Mouse (Mus musculus) neural tube, embryonic 14.5 days (tissue): Measurements from ENCODE around the gene Rbfox2. TPM values are rescaled to one million over a fixed set of nuclear protein-coding genes. Genes with fewer than 3 reads are reported as not detected.

Experiments used
- ATAC-seq: fragments of 200-750 bp; cut with Nextera tagmentation; 2 replicates; pipeline ENCODE4 v1.8.0; 2017; ENCODE audit warnings: low read depth, mild to moderate bottlenecking, moderate TSS enrichment, moderate library complexity
- H3K27ac ChIP-seq: fragments of 300-500 bp; sonication (generic); 2 replicates; pipeline ENCODE4 v1.5.1; 2014; ENCODE audit warnings: low read depth, mild to moderate bottlenecking, control low read depth, low read length, moderate library complexity, mixed read lengths
- H3K27me3 ChIP-seq: fragments of 300-500 bp; sonication (generic); 2 replicates; pipeline ENCODE4 v1.6.1; 2014; ENCODE audit warnings: low read length; ENCODE audit not compliant: control insufficient read depth, insufficient read depth
- H3K36me3 ChIP-seq: fragments of 300-500 bp; sonication (generic); 2 replicates; pipeline ENCODE4 v1.6.1; 2014; ENCODE audit warnings: low read length, mixed read lengths; ENCODE audit not compliant: control insufficient read depth, insufficient read depth
- H3K4me1 ChIP-seq: fragments of 300-500 bp; sonication (generic); 2 replicates; pipeline ENCODE4 v1.6.1; 2014; ENCODE audit warnings: low read length; ENCODE audit not compliant: control insufficient read depth, insufficient read depth
- H3K4me2 ChIP-seq: fragments of 300-500 bp; sonication (generic); 2 replicates; pipeline ENCODE4 v1.6.1; 2014; ENCODE audit warnings: mild to moderate bottlenecking, low read depth, low read length, control low read depth
- H3K4me3 ChIP-seq: fragments of 300-500 bp; sonication (generic); 2 replicates; pipeline ENCODE4 v1.5.1; 2014; ENCODE audit warnings: low read depth, low read length, control low read depth, mixed read lengths
- H3K9ac ChIP-seq: fragments of 300-500 bp; sonication (generic); replicated peaks from 2 replicates; pipeline ENCODE4 v1.6.1; 2014; ENCODE audit warnings: low read depth, mild to moderate bottlenecking, control low read depth, low read length, mixed read lengths
- H3K9me3 ChIP-seq: fragments of 300-500 bp; sonication (generic); 2 replicates; pipeline ENCODE4 v1.6.1; 2016; ENCODE audit warnings: low read length; ENCODE audit not compliant: control insufficient read depth
- WGBS: fragments of 180-500 bp; shearing (Covaris S2); extraction: QIAGEN DNeasy Blood & Tissue Kit; methylation state at CpG from one replicate; pipeline ENCODE4 v1.1.7; 2014; 5-methylcytosine and 5-hydroxymethylcytosine counted together
- polyA plus RNA-seq: library from polyadenylated mRNA; unstranded; fragments of >200 nt; fragmentation: Nextera tagmentation; extraction: Ambion mirVana; gene quantifications from 2 replicates; pipeline ENCODE4 v1.2.1, GENCODE M21; 2014

Rbfox2 gene
- 159 and 208 TPM in 2 replicates for polyA plus RNA-seq

- ATAC-seq, result peak; percentile 95
- H3K4me1 ChIP-seq, result peaks cover 23% of the 10 kb centered on the region
- peak within 1 kb of the TSS; percentile 87 for H3K9ac ChIP-seq
- H3K4me2 ChIP-seq, result peak within 1 kb of the TSS; percentile 52
- peak within 1 kb of the TSS; percentile 98 for H3K27ac ChIP-seq
- no peaks in the 10 kb centered on the region for H3K9me3 ChIP-seq
- H3K4me3 ChIP-seq, result peak within 1 kb of the TSS; percentile 89
- H3K27me3 ChIP-seq, result no peaks in the 10 kb centered on the region; the same call in 1 of the 2 replicates
- H3K36me3 ChIP-seq, result no peaks in the 10 kb centered on the region
- WGBS, result under 1% methylated on average over 65 of the region's 90 CpGs
These were observed at the start of gene Rbfox2 for GRCm38 (mm10) chr15:77306547-77307261. Gene Rbfox2 (minus strand): TSS chr15:77307004.

GRCm38 (mm10) chr15:77356248-77356810 lies 49.5 kb upstream of the Rbfox2 start:
- H3K36me3 ChIP-seq, result no peaks in the 10 kb centered on the region
- H3K4me1 ChIP-seq, result peaks cover 16% of the 10 kb centered on the region
- no peak overlapping the region for H3K4me3 ChIP-seq
- no peaks in the 10 kb centered on the region for H3K9me3 ChIP-seq
- H3K4me2 ChIP-seq, result peak overlapping the region; percentile 23; the same call in 1 of the 2 replicates
- H3K27me3 ChIP-seq, result no peaks in the 10 kb centered on the region
- peak overlapping the region; percentile 34; the same call in 1 of the 2 replicates for H3K27ac ChIP-seq
- no peak for ATAC-seq
- 0 out of 2 replicates have a peak overlapping the region, but pooled peaks have one; percentile 4 for H3K9ac ChIP-seq
- WGBS, result 9% methylated on average over 11 of the region's 11 CpGs

- no peaks in the 10 kb centered on the region for H3K27me3 ChIP-seq
- ATAC-seq, result no peak
- H3K36me3 ChIP-seq, result no peaks in the 10 kb centered on the region
- no peaks in the 10 kb centered on the region for H3K9me3 ChIP-seq
- no peak overlapping the region for H3K4me3 ChIP-seq
- WGBS, result 52% methylated on average over 6 of the region's 6 CpGs
- H3K27ac ChIP-seq, result peak overlapping the region; percentile 28; the same call in 1 of the 2 replicates
- H3K9ac ChIP-seq, result no peak overlapping the region
- no peak overlapping the region for H3K4me2 ChIP-seq
- peaks cover 16% of the 10 kb centered on the region for H3K4me1 ChIP-seq
These were observed 48.2 kb upstream of the Rbfox2 start for GRCm38 (mm10) chr15:77354848-77355551.

- H3K9me3 ChIP-seq, result no peaks in the 10 kb centered on the region
- 0 out of 2 replicates have a peak overlapping the region, but pooled peaks have one; percentile 28 for H3K27ac ChIP-seq
- no peak overlapping the region for H3K4me3 ChIP-seq
- H3K9ac ChIP-seq, result no peak overlapping the region
- no peaks in the 10 kb centered on the region for H3K27me3 ChIP-seq
- 50% methylated on average over 4 of the region's 4 CpGs for WGBS
- ATAC-seq, result no peak
- H3K4me2 ChIP-seq, result no peak overlapping the region
- H3K4me1 ChIP-seq, result peaks cover 16% of the 10 kb centered on the region
- no peaks in the 10 kb centered on the region for H3K36me3 ChIP-seq
These were observed 47.7 kb upstream of the Rbfox2 start for GRCm38 (mm10) chr15:77354496-77354847.

- Histone ChIP-seq H3K4me1 (peaks cover 13% of the 10 kb centered on the region), H3K4me2 (no peak overlapping the region), H3K4me3 (no peak overlapping the region), H3K27ac (no peak overlapping the region), H3K36me3 (no peaks in the 10 kb centered on the region), H3K27me3 (no peaks in the 10 kb centered on the region), H3K9me3 (no peaks in the 10 kb centered on the region), H3K9ac (no peak overlapping the region)
- WGBS, result 29% methylated on average over 4 of the region's 4 CpGs
- no peak for ATAC-seq
These were observed 47.0 kb upstream of the Rbfox2 start for GRCm38 (mm10) chr15:77353764-77354163.

GRCm38 (mm10) chr15:77352863-77353262 lies 46.1 kb upstream of the Rbfox2 start:
- Histone ChIP-seq H3K27me3 (no peaks in the 10 kb centered on the region), H3K4me3 (no peak overlapping the region), H3K27ac (no peak overlapping the region), H3K9me3 (no peaks in the 10 kb centered on the region), H3K4me1 (peaks cover 13% of the 10 kb centered on the region), H3K36me3 (no peaks in the 10 kb centered on the region), H3K9ac (no peak overlapping the region), H3K4me2 (no peak overlapping the region)
- WGBS, result 65% methylated on average over 7 of the region's 7 CpGs
- ATAC-seq, result no peak

GRCm38 (mm10) chr15:77350117-77350516 lies 43.3 kb upstream of the Rbfox2 start:
- H3K4me1 ChIP-seq, result no peaks in the 10 kb centered on the region
- H3K9me3 ChIP-seq, result no peaks in the 10 kb centered on the region
- H3K9ac ChIP-seq, result no peak overlapping the region
- H3K4me3 ChIP-seq, result no peak overlapping the region
- WGBS, result 90% methylated on average over 7 of the region's 7 CpGs
- no peak overlapping the region for H3K4me2 ChIP-seq
- no peaks in the 10 kb centered on the region for H3K27me3 ChIP-seq
- H3K27ac ChIP-seq, result no peak overlapping the region
- ATAC-seq, result no peak
- no peaks in the 10 kb centered on the region for H3K36me3 ChIP-seq

GRCm38 (mm10) chr15:77348146-77348545 lies 41.3 kb upstream of the Rbfox2 start:
- Histone ChIP-seq H3K36me3 (no peaks in the 10 kb centered on the region), H3K4me3 (no peak overlapping the region), H3K9ac (no peak overlapping the region), H3K4me1 (peaks cover 8% of the 10 kb centered on the region; the same call in 1 of the 2 replicates), H3K27me3 (no peaks in the 10 kb centered on the region), H3K27ac (no peak overlapping the region), H3K9me3 (no peaks in the 10 kb centered on the region), H3K4me2 (no peak overlapping the region)
- WGBS, result 79% methylated on average over 7 of the region's 7 CpGs
- ATAC-seq, result no peak
